Mouse (Mus musculus) thymus, adult 2 months (tissue): ENCODE measurements around the gene Zfp143.

Experiments used
- CTCF ChIP-seq: fragments of 200-500 bp; IDR thresholded peaks from 2 replicates; pipeline ENCODE4 v1.5.1; 2012; ENCODE audit warnings: mild to moderate bottlenecking, control low read depth, low read length, moderate library complexity, borderline replicate concordance; ENCODE audit not compliant: control insufficient read depth, poor library complexity, insufficient read depth; ENCODE audit errors: extremely low read depth
- POLR2A ChIP-seq: fragments of 200-500 bp; IDR thresholded peaks from 2 replicates; pipeline ENCODE4 v1.6.1; 2012; ENCODE audit warnings: mild to moderate bottlenecking, low read length, control low read depth, moderate library complexity; ENCODE audit not compliant: control insufficient read depth, poor library complexity, insufficient read depth; ENCODE audit errors: extremely low read depth

- no peak for TF ChIP-seq CTCF
- no peak for TF ChIP-seq POLR2A
Measured at GRCm38 (mm10) chr7:110138538-110138937, 77.5 kb downstream of the Zfp143 start.
